Mouse (Mus musculus): ENCODE results near the gene Stxbp2. TPM values are rescaled to one million over a fixed set of nuclear protein-coding genes. Genes with fewer than 3 reads are reported as not detected.
A peak's percentile ranks its signal among the peaks of the same experiment; 100 is the strongest.

Gene Stxbp2
- polyA plus RNA-seq, 2 experiments, result 37.7 to 55.5 TPM

- H3K9ac ChIP-seq (replicated peaks), result no peak within 1 kb of the TSS
- 50% methylated on average over 3 of the region's 3 CpGs for WGBS (ENCODE audit: insufficient replicate concordance)
- no peak for ATAC-seq (ENCODE audit: insufficient read depth)
- no peak within 1 kb of the TSS for H3K27ac ChIP-seq
- no peaks in the 10 kb centered on the region for H3K27me3 ChIP-seq (ENCODE audit: control insufficient read depth, insufficient read depth, low read length)
- H3K36me3 ChIP-seq (replicated peaks; ENCODE audit: control insufficient read depth, insufficient read depth, low read depth), result no peaks in the 10 kb centered on the region
- TF ChIP-seq CTCF (IDR thresholded peaks at IDR 0.05; ENCODE audit: low read depth) (no peak), EP300 (IDR thresholded peaks at IDR 0.05; ENCODE audit: low read depth) (no peak)
- peaks cover 0 to 2% of the 10 kb centered on the region in 2 experiments; a peak in 1 of 4 replicates for H3K4me1 ChIP-seq (replicated peaks; ENCODE audit: control insufficient read depth in 2 of 2, insufficient read depth in 2 of 2, low read length in 1 of 2)
- no peak for DNase-seq (ENCODE audit: low read depth in 3 of 3, low spot score in 3 of 3)
- no peak within 1 kb of the TSS for H3K4me2 ChIP-seq (ENCODE audit: low read depth)
- H3K9me3 ChIP-seq (ENCODE audit: control insufficient read depth, low read length), result no peaks in the 10 kb centered on the region
- H3K4me3 ChIP-seq (ENCODE audit: insufficient read depth in 1 of 2, low read depth in 2 of 2, low read length in 2 of 2), result no peak within 1 kb of the TSS
Measured at GRCm38 (mm10) chr8:3655526-3655925, 24.8 kb downstream of the Stxbp2 start, which contains the start of gene Retn. TSS of gene Retn (plus strand) at chr8:3655770.

GRCm38 (mm10) chr8:3656725-3657381, 26.1 kb downstream of the Stxbp2 start:
- Histone ChIP-seq H3K9me3 (ENCODE audit: control insufficient read depth, low read length) (no peaks in the 10 kb centered on the region), H3K27me3 (ENCODE audit: control insufficient read depth, insufficient read depth, low read length) (no peaks in the 10 kb centered on the region), H3K36me3 (replicated peaks; ENCODE audit: control insufficient read depth, insufficient read depth, low read depth) (no peaks in the 10 kb centered on the region), H3K4me1 (replicated peaks; ENCODE audit: control insufficient read depth in 2 of 2, insufficient read depth in 2 of 2, low read length in 1 of 2) (peaks cover 0 to 2% of the 10 kb centered on the region in 2 experiments; a peak in 1 of 4 replicates), H3K9ac (replicated peaks) (no peak overlapping the region), H3K4me3 (ENCODE audit: insufficient read depth in 1 of 2, low read depth in 2 of 2, low read length in 2 of 2) (no peak overlapping the region), H3K27ac (no peak overlapping the region), H3K4me2 (ENCODE audit: low read depth) (no peak overlapping the region)
- DNase-seq (ENCODE audit: low read depth in 3 of 3, low spot score in 3 of 3), result no peak
- WGBS (ENCODE audit: insufficient replicate concordance), result 19% methylated on average over 7 of the region's 7 CpGs
- ATAC-seq (ENCODE audit: insufficient read depth), result no peak
- no peak for TF ChIP-seq EP300 (IDR thresholded peaks at IDR 0.05; ENCODE audit: low read depth)
- TF ChIP-seq CTCF (IDR thresholded peaks at IDR 0.05; ENCODE audit: low read depth), result no peak

- no peaks in the 10 kb centered on the region for H3K27me3 ChIP-seq (ENCODE audit: control insufficient read depth, insufficient read depth, low read length)
- no peak for DNase-seq (ENCODE audit: low read depth in 3 of 3, low spot score in 3 of 3)
- no peak overlapping the region for H3K4me2 ChIP-seq (ENCODE audit: low read depth)
- no peak overlapping the region for H3K9ac ChIP-seq (replicated peaks)
- no peaks in the 10 kb centered on the region for H3K4me1 ChIP-seq (replicated peaks; ENCODE audit: control insufficient read depth in 2 of 2, insufficient read depth in 2 of 2, low read length in 1 of 2)
- H3K36me3 ChIP-seq (replicated peaks; ENCODE audit: control insufficient read depth, insufficient read depth, low read depth), result no peaks in the 10 kb centered on the region
- no peak for TF ChIP-seq CTCF (IDR thresholded peaks at IDR 0.05; ENCODE audit: low read depth)
- no peak for TF ChIP-seq EP300 (IDR thresholded peaks at IDR 0.05; ENCODE audit: low read depth)
- H3K4me3 ChIP-seq (ENCODE audit: insufficient read depth in 1 of 2, low read depth in 2 of 2, low read length in 2 of 2), result no peak overlapping the region
- 29% methylated on average over 8 of the region's 8 CpGs for WGBS (ENCODE audit: insufficient replicate concordance)
- ATAC-seq (ENCODE audit: insufficient read depth), result no peak
- H3K9me3 ChIP-seq (ENCODE audit: control insufficient read depth, low read length), result no peaks in the 10 kb centered on the region
- no peak overlapping the region for H3K27ac ChIP-seq
Measured at GRCm38 (mm10) chr8:3660889-3661288, 30.1 kb downstream of the Stxbp2 start.

- ATAC-seq (ENCODE audit: insufficient read depth) (peak; percentile 35; the same call in 1 of the 2 replicates), DNase-seq (ENCODE audit: low read depth in 3 of 3, low spot score in 3 of 3) (no peak)
- Histone ChIP-seq H3K27ac (no peak overlapping the region), H3K4me1 (replicated peaks; ENCODE audit: control insufficient read depth in 2 of 2, insufficient read depth in 2 of 2, low read length in 1 of 2) (no peaks in the 10 kb centered on the region), H3K36me3 (replicated peaks; ENCODE audit: control insufficient read depth, insufficient read depth, low read depth) (no peaks in the 10 kb centered on the region), H3K27me3 (ENCODE audit: control insufficient read depth, insufficient read depth, low read length) (no peaks in the 10 kb centered on the region), H3K9ac (replicated peaks) (no peak overlapping the region), H3K9me3 (ENCODE audit: control insufficient read depth, low read length) (no peaks in the 10 kb centered on the region), H3K4me2 (ENCODE audit: low read depth) (no peak overlapping the region), H3K4me3 (ENCODE audit: insufficient read depth in 1 of 2, low read depth in 2 of 2, low read length in 2 of 2) (no peak overlapping the region)
- TF ChIP-seq EP300 (IDR thresholded peaks at IDR 0.05; ENCODE audit: low read depth) (no peak), CTCF (IDR thresholded peaks at IDR 0.05; ENCODE audit: low read depth) (no peak)
- 22% methylated on average over 5 of the region's 5 CpGs for WGBS (ENCODE audit: insufficient replicate concordance)
Measured at GRCm38 (mm10) chr8:3664405-3664804, 33.6 kb downstream of the Stxbp2 start.

- no peaks in the 10 kb centered on the region for H3K9me3 ChIP-seq (ENCODE audit: control insufficient read depth, low read length)
- H3K36me3 ChIP-seq (replicated peaks; ENCODE audit: control insufficient read depth, insufficient read depth, low read depth), result no peaks in the 10 kb centered on the region
- no peaks in the 10 kb centered on the region for H3K4me1 ChIP-seq (replicated peaks; ENCODE audit: control insufficient read depth in 2 of 2, insufficient read depth in 2 of 2, low read length in 1 of 2)
- no peak for TF ChIP-seq EP300 (IDR thresholded peaks at IDR 0.05; ENCODE audit: low read depth)
- TF ChIP-seq CTCF (IDR thresholded peaks at IDR 0.05; ENCODE audit: low read depth), result no peak
- no peak for ATAC-seq (ENCODE audit: insufficient read depth)
- no peaks in the 10 kb centered on the region for H3K27me3 ChIP-seq (ENCODE audit: control insufficient read depth, insufficient read depth, low read length)
- H3K9ac ChIP-seq (replicated peaks), result no peak within 1 kb of the TSS
- DNase-seq (ENCODE audit: low read depth in 3 of 3, low spot score in 3 of 3), result no peak
- 60% methylated on average over 6 of the region's 6 CpGs for WGBS (ENCODE audit: insufficient replicate concordance)
- H3K27ac ChIP-seq, result no peak within 1 kb of the TSS
- no peak within 1 kb of the TSS for H3K4me3 ChIP-seq (ENCODE audit: insufficient read depth in 1 of 2, low read depth in 2 of 2, low read length in 2 of 2)
- H3K4me2 ChIP-seq (ENCODE audit: low read depth), result no peak within 1 kb of the TSS
Measured at GRCm38 (mm10) chr8:3665507-3665906, 34.8 kb downstream of the Stxbp2 start, which contains the start of gene Mcemp1. TSS of gene Mcemp1 (plus strand) at chr8:3665754.

All from liver, embryonic 14.5 days (tissue).